Mouse (Mus musculus): ENCODE measurements around the gene Thbs2.
A peak's percentile ranks its signal among the peaks of the same experiment; 100 is the strongest.

Gene Thbs2

DNA sequence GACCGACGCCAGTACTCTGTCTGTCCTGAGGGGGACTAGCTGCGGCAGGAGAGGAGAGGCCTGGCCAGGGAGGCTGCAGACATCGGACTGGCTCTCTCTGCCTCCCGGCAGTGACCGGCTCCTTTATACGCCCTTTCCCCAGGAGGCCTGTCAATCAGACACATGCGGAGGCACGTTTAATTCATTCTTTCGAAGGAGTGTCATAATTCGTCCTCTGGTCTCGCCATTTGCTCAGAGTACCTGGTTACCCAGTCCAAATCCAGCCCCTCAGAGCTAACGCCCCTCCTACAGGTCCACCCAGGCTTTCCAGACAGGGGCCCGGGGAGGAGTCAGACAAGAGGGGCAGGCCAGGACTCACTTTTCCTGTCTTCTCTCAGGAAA, at the start of gene Thbs2:
Gene Thbs2 (minus strand): TSS at position 242 of the 381 bp plus-strand sequence.
- DNase-seq (ENCODE audit: low read depth, low spot score) = peak; percentile 58

DNA sequence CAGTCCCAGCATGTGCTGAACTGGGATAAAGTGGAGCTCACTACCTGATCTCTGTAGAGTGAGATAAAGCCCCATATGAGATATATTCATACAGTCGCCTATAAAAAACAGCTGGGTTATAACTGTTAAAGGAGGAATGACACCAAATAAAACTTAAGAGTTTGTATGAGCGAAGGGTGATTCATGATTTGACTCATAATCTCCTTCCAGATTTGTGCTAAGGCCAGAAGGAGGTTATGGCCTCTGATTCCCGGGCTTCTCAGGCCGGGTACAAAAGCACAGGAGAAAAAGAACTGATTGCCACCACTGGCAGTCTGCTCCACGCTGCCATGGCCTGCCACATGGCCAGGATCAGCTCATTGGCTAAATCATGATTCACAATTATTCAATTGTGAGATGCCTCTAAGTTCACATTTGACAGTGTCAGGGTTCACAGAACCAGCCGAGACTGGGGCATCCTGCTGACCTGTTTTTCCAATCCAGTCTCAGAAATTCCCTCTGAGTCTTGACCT, 41.5 kb upstream of the Thbs2 start:
- no peak for DNase-seq (ENCODE audit: low read depth, low spot score)

GRCm38 (mm10) chr17:14734380-14734779, 40.3 kb upstream of the Thbs2 start:
- DNase-seq (ENCODE audit: low read depth, low spot score) = no peak

- DNase-seq (ENCODE audit: low read depth, low spot score) = no peak
Measured at GRCm38 (mm10) chr17:14733941-14734340, 39.9 kb upstream of the Thbs2 start.

DNA sequence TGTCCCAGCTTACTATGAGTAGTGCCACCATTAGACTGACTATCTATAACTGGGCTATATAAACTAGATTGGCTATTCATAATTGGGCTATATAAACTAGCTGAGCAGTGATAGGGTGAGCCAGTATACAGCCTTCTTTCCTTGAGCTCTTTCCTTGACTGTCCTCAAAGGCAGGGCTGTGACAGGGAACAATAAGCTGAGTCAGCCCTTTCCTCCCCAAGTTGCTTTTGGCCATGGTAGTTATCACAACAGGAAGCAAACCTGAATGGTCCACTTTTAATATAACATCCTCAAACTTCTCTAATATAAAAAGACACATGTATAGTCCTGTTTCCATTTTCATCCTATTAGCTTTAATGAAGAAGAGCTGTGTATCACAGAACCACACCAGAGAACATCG, 39.0 kb upstream of the Thbs2 start:
- DNase-seq (ENCODE audit: low read depth, low spot score) = no peak

DNA sequence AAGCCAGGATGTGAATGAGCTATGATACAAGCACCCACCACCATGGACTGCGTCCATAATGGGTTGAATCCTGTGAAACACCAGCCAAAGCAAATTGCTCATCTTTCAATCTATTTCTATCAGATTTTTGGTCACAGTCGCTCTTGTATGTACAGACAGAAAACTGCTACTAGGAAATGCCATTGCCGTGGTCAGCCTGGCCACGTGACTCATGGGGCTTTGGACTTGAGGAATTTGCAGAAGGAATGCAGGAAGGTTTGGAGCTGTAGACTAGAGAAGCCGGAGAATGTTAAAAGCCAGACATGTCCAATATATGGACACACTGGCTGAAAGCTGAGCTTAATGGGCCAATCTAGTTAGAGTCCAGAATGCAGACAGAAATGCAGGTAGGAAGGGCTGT, 36.6 kb upstream of the Thbs2 start:
- DNase-seq (ENCODE audit: low read depth, low spot score) = no peak

- no peak for DNase-seq (ENCODE audit: low read depth, low spot score)
Measured at GRCm38 (mm10) chr17:14727481-14727880, 33.4 kb upstream of the Thbs2 start.

DNA sequence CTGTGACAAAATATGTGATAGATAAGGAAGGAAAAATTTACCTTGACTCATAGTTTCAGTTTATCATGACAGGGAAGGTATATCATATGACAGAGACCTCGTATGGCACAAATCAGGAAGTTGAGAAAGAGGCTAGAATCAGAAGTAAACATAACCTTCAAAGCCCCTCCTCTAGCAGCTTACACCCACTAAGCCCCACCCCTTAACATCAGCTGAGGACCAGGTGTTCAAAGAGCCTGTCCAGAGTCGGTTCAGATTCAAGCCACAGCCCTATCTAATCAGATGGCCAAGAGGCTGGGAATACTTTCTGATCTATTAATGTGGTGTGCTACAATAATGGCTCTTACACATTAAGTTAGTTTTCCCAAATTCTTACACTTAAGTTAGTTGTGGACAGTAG, 30.8 kb upstream of the Thbs2 start:
- DNase-seq (ENCODE audit: low read depth, low spot score) = no peak

GRCm38 (mm10) chr17:14721325-14721724, 27.3 kb upstream of the Thbs2 start:
- no peak for DNase-seq (ENCODE audit: low read depth, low spot score)

DNA sequence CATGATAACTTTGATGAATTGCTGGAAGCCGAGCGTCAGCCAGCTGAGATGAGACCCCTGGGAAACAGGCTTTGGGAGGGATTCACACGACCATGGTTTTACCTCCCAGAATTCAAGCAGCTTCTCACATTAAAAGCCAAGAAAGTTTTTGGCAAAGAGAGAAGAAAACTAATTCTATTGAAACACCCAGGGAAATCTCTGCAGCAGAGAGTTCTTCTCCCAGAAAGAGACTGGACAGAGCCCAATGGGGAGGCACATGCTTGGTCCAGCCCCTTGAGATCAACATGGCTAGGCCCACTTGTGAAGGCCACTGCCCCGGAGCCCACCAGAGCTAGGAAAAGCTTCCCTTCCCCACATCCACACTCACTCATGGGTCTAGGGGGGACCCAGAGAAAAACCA, 26.9 kb upstream of the Thbs2 start:
- DNase-seq (ENCODE audit: low read depth, low spot score) = no peak

DNA sequence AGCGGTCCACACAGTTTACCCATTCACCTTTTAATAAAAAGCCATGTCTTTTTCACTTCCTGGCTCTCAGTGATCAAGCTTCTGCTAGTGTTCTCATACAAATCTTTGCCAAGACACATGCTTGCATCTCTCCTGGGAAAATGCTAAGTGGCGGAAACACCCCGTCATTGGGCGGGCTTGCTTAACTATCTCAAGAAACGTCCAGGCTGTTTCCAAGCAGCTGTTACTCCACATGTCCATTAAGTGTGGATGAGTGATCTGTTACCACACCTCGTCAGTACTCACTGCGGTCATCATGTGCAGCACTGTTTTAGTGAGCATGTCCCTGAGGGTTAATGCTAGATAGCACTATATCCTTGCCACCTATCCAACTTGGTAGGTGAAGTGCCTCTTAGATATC, 26.2 kb upstream of the Thbs2 start:
- no peak for DNase-seq (ENCODE audit: low read depth, low spot score)

DNA sequence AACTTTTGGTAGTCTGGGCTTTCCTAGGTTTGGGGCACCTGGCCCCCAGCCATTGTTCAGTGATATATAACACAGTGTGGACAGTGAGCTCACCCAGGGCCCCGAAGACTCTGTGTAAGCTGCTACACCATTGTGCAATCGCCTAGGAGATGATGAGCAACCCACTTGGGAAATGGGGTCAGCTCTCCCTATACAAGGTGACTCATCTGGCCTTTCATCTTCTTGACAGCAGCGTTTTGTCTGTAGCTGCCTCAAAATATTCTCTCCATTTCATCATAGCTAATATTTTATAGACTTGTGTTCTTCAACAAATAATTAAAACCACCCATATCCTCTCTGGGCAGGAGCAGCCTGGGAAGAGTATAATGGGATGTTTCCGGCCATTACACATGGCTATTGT, 24.8 kb upstream of the Thbs2 start:
- no peak for DNase-seq (ENCODE audit: low read depth, low spot score)

- no peak for DNase-seq (ENCODE audit: low read depth, low spot score)
Measured at GRCm38 (mm10) chr17:14714782-14715181, 20.7 kb upstream of the Thbs2 start.

DNA sequence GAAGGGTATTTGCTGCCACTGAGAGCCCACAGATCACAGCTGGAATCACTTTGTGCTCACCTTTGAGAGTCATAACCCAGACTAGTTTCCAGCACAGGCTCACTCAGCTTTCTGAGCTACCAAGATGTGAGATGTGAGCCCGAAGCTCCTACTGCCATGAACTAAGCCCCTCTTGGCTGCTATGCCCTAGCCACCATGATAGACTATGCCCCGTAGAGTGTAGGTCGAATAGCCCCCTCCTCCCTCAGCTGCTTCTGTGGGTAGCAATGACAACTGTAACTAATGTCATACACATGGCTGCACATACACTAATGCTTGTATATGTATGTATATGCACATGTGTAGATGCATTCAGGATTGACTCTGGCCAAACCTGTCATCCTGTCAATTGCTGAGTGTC, 20.3 kb upstream of the Thbs2 start:
- no peak for DNase-seq (ENCODE audit: low read depth, low spot score)

- DNase-seq (ENCODE audit: low read depth, low spot score) = no peak
Measured at GRCm38 (mm10) chr17:14711784-14712183, 17.7 kb upstream of the Thbs2 start.

- no peak for DNase-seq (ENCODE audit: low read depth, low spot score)
Measured at GRCm38 (mm10) chr17:14711032-14711431, 17.0 kb upstream of the Thbs2 start.

GRCm38 (mm10) chr17:14706066-14706465, 12.0 kb upstream of the Thbs2 start:
- no peak for DNase-seq (ENCODE audit: low read depth, low spot score)

GRCm38 (mm10) chr17:14705466-14705865, 11.4 kb upstream of the Thbs2 start:
- no peak for DNase-seq (ENCODE audit: low read depth, low spot score)

GRCm38 (mm10) chr17:14703771-14704170, 9.7 kb upstream of the Thbs2 start:
- no peak for DNase-seq (ENCODE audit: low read depth, low spot score)

- DNase-seq (ENCODE audit: low read depth, low spot score) = no peak
Measured at GRCm38 (mm10) chr17:14703268-14703667, 9.2 kb upstream of the Thbs2 start.

GRCm38 (mm10) chr17:14702701-14703100, 8.7 kb upstream of the Thbs2 start:
- no peak for DNase-seq (ENCODE audit: low read depth, low spot score)

GRCm38 (mm10) chr17:14701891-14702290, 7.9 kb upstream of the Thbs2 start:
- DNase-seq (ENCODE audit: low read depth, low spot score) = no peak

- DNase-seq (ENCODE audit: low read depth, low spot score) = peak; percentile 56
Measured at GRCm38 (mm10) chr17:14700204-14700603, 6.2 kb upstream of the Thbs2 start.

DNA sequence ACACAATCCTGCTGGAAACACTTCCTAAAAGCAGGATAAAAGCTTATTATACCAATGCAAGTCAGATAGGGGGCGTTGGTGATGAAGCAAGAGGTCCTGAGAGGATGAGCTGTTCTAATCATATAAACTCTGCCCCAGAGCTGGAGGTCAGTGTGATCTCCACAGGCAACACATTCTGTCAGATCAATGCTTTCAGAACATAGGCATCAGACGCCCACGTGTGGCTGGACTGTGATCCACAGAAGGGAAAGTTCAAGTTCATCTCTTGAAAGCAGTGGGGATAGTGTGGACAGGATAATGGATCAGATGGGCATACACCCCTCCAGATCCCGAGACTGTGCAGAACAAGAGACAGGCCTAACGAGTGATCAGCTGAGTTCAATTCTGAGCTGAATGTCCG, 4.2 kb upstream of the Thbs2 start:
- DNase-seq (ENCODE audit: low read depth, low spot score) = no peak
